8 mouse cellular contexts compared by ENCODE assay signal in genomic region chr14:22905741-22906667, GRCm38 (mm10).
DNase-seq lines count a peak whose midpoint lies in the region; ATAC-seq and TF ChIP-seq lines count a peak whose summit lies in the region.

No protein-coding gene starts in this region.

- peak; percentile 44; the same call in 1 of the 2 replicates for ATAC-seq in limb, embryonic 14.5 days (ENCODE audit: low FRiP score, low read depth)
- ATAC-seq in stomach, postnatal 0 days (ENCODE audit: low FRiP score, low TSS enrichment): peak; percentile 51; the same call in 1 of the 2 replicates

- H3K4me1 ChIP-seq in limb, embryonic 14.5 days (ENCODE audit: control insufficient read depth, insufficient read depth, low read length): peaks cover 26% of the 10 kb centered on the region
- peaks cover 5% of the 10 kb centered on the region; the same call in 1 of the 2 replicates for H3K4me1 ChIP-seq in stomach, postnatal 0 days (replicated peaks; ENCODE audit: control insufficient read depth, insufficient read depth)

- no peak overlapping the region for H3K4me3 ChIP-seq in limb, embryonic 14.5 days (replicated peaks; ENCODE audit: low read length)
- no peak overlapping the region for H3K4me3 ChIP-seq in stomach, postnatal 0 days (ENCODE audit: low read depth, low read length)

- intact Hi-C loops in left cerebral cortex, postnatal 4 days (cut with DNase I): no loop called here
- intact Hi-C loops in left cerebral cortex, postnatal 10 days (cut with DNase I): no loop called here

- no peak overlapping the region for H3K4me2 ChIP-seq in limb, embryonic 14.5 days (replicated peaks; ENCODE audit: low read depth, low read length, severe bottlenecking)
- H3K4me2 ChIP-seq in stomach, postnatal 0 days (replicated peaks; ENCODE audit: low read depth): no peak overlapping the region

- H3K36me3 ChIP-seq in limb, embryonic 14.5 days (ENCODE audit: control insufficient read depth, insufficient read depth, low read length): no peaks in the 10 kb centered on the region
- H3K36me3 ChIP-seq in stomach, postnatal 0 days (ENCODE audit: control insufficient read depth, insufficient read depth, low read length): no peaks in the 10 kb centered on the region

- H3K27me3 ChIP-seq in limb, embryonic 14.5 days (ENCODE audit: control insufficient read depth, insufficient read depth, low read length): no peaks in the 10 kb centered on the region
- no peaks in the 10 kb centered on the region for H3K27me3 ChIP-seq in stomach, postnatal 0 days (ENCODE audit: control insufficient read depth, insufficient read depth, low read length)

- TF ChIP-seq CTCF in stomach, postnatal 0 days (IDR thresholded peaks at IDR 0.05; ENCODE audit: low read depth): no peak

- TF ChIP-seq EP300 in stomach, postnatal 0 days (optimal IDR thresholded peaks at IDR 0.05): no peak

- 47% methylated on average over 7 of the region's 7 CpGs for WGBS in limb, embryonic 14.5 days
- 64% methylated on average over 7 of the region's 7 CpGs for WGBS in stomach, postnatal 0 days

- H3K9ac ChIP-seq in limb, embryonic 14.5 days (ENCODE audit: low read depth, low read length, severe bottlenecking): no peak overlapping the region
- H3K9ac ChIP-seq in stomach, postnatal 0 days (ENCODE audit: low read length): no peak overlapping the region

- DNase-seq in adrenal gland, adult 2 months: peak; percentile 11
- DNase-seq in adrenal gland, postnatal 25 days: no peak
- DNase-seq in left cerebral cortex, postnatal 4 days: peak; percentile 42
- no peak for DNase-seq in left cerebral cortex, postnatal 10 days (ENCODE audit: extremely low spot score in 1 of 2, low spot score in 2 of 2)
- peak; percentile 52 for DNase-seq in limb, embryonic 14.5 days (ENCODE audit: low spot score)
- DNase-seq in stomach, postnatal 0 days (ENCODE audit: low spot score): no peak
- DNase-seq in cerebellum, adult 11-12 months: no peak
- DNase-seq in cerebellum, adult 8-10 months: no peak

- no peaks in the 10 kb centered on the region for H3K9me3 ChIP-seq in limb, embryonic 14.5 days (ENCODE audit: control insufficient read depth, low read length)
- H3K9me3 ChIP-seq in stomach, postnatal 0 days (ENCODE audit: control insufficient read depth, low read length): no peaks in the 10 kb centered on the region

- H3K27ac ChIP-seq in limb, embryonic 14.5 days (replicated peaks; ENCODE audit: low read depth, low read length): peak overlapping the region; percentile 21
- H3K27ac ChIP-seq in stomach, postnatal 0 days (replicated peaks): no peak overlapping the region

- TF ChIP-seq POLR2A in limb, embryonic 14.5 days (IDR thresholded peaks at IDR 0.05; ENCODE audit: borderline replicate concordance, extremely low read depth, insufficient read depth, insufficient read length): no peak

Comparison
In these comparisons a context has a peak if more than half of its experiments do, and no peak if none do; other contexts are left out.
1. DNase-seq: peak in adrenal gland, adult 2 months (single experiment), left cerebral cortex, postnatal 4 days (single experiment) and limb, embryonic 14.5 days (single experiment); none in adrenal gland, postnatal 25 days (single experiment), left cerebral cortex, postnatal 10 days (0 of 2), stomach, postnatal 0 days (single experiment), cerebellum, adult 11-12 months (single experiment) and cerebellum, adult 8-10 months (single experiment).